Mouse (Mus musculus) heart, postnatal 0 days (tissue): Measurements from ENCODE around the gene Slc10a7. TPM values are rescaled to one million over a fixed set of nuclear protein-coding genes. Genes with fewer than 3 reads are reported as not detected.
"Not testable (repeated sequence)": the region's sequence is repeated elsewhere in the genome, so short reads cannot be mapped to it uniquely, and the experiment has no call there.

Experiments used
- ATAC-seq: fragments of 200-750 bp; cut with Nextera tagmentation; 2 replicates; pipeline ENCODE4 v1.8.0; 2017; ENCODE audit warnings: low read depth, moderate number of reproducible peaks, moderate library complexity; ENCODE audit not compliant: insufficient read depth
- DNase-seq: peaks from one replicate; pipeline ENCODE4 v3.0.0-alpha.2; 2016; ENCODE audit warnings: low spot score
- H3K27ac ChIP-seq: fragments of 300-500 bp; sonication (generic); 2 replicates; pipeline ENCODE4 v1.5.1; 2014; ENCODE audit warnings: low read depth, mild to moderate bottlenecking
- H3K27me3 ChIP-seq: fragments of 300-500 bp; sonication (generic); 2 replicates; pipeline ENCODE4 v1.6.1; 2014; ENCODE audit warnings: low read length, mixed read lengths; ENCODE audit not compliant: control insufficient read depth, insufficient read depth
- H3K36me3 ChIP-seq: fragments of 300-500 bp; sonication (generic); replicated peaks from 2 replicates; pipeline ENCODE4 v1.6.1; 2014; ENCODE audit warnings: low read length, mixed read lengths; ENCODE audit not compliant: control insufficient read depth, insufficient read depth
- H3K4me1 ChIP-seq: fragments of 300-500 bp; sonication (generic); 2 replicates; pipeline ENCODE4 v1.6.1; 2014; ENCODE audit warnings: antibody characterized with exemption; ENCODE audit not compliant: control insufficient read depth, insufficient read depth
- H3K4me2 ChIP-seq: fragments of 300-500 bp; sonication (generic); 2 replicates; pipeline ENCODE4 v1.6.1; 2014; ENCODE audit warnings: low read depth, mild to moderate bottlenecking, low read length, moderate library complexity
- H3K4me3 ChIP-seq: fragments of 300-500 bp; sonication (generic); 2 replicates; pipeline ENCODE4 v1.5.1; 2014; ENCODE audit warnings: low read depth, low read length
- H3K9ac ChIP-seq: fragments of 300-500 bp; sonication (generic); replicated peaks from 2 replicates; pipeline ENCODE4 v1.6.1; 2014; ENCODE audit warnings: low read depth, low read length, mixed read lengths
- H3K9me3 ChIP-seq: fragments of 300-500 bp; sonication (generic); replicated peaks from 2 replicates; pipeline ENCODE4 v1.6.1; 2016; ENCODE audit warnings: low read length; ENCODE audit not compliant: control insufficient read depth
- CTCF ChIP-seq: IDR thresholded peaks from 2 replicates; pipeline ENCODE4 v1.5.1; 2016; ENCODE audit warnings: antibody characterized with exemption, control low read depth, low read depth
- EP300 ChIP-seq: IDR thresholded peaks from 2 replicates; pipeline ENCODE4 v1.6.1; 2016; ENCODE audit warnings: antibody characterized with exemption, low read depth
- WGBS: fragments of 180-500 bp; shearing (Covaris S2); extraction: QIAGEN DNeasy Blood & Tissue Kit; methylation state at CpG from one replicate; pipeline ENCODE4 v1.1.7; 2014; 5-methylcytosine and 5-hydroxymethylcytosine counted together
- polyA plus RNA-seq: library from polyadenylated mRNA; unstranded; fragments of >200 nt; fragmentation: Nextera tagmentation; extraction: Ambion mirVana; gene quantifications from 2 replicates; pipeline ENCODE4 v1.2.1, GENCODE M21; 2015
- total RNA-seq: library from RNA; depleted of rRNA; stranded (reverse); fragments of >200 nt; gene quantifications from 2 replicates; pipeline ENCODE4 v1.2.3, GENCODE M21; 2014; ENCODE audit warnings: low replicate concordance

Slc10a7 gene
- total and polyA plus RNA-seq, 2 experiments from 2014 or later, result 5.3 to 11.8 TPM

DNA sequence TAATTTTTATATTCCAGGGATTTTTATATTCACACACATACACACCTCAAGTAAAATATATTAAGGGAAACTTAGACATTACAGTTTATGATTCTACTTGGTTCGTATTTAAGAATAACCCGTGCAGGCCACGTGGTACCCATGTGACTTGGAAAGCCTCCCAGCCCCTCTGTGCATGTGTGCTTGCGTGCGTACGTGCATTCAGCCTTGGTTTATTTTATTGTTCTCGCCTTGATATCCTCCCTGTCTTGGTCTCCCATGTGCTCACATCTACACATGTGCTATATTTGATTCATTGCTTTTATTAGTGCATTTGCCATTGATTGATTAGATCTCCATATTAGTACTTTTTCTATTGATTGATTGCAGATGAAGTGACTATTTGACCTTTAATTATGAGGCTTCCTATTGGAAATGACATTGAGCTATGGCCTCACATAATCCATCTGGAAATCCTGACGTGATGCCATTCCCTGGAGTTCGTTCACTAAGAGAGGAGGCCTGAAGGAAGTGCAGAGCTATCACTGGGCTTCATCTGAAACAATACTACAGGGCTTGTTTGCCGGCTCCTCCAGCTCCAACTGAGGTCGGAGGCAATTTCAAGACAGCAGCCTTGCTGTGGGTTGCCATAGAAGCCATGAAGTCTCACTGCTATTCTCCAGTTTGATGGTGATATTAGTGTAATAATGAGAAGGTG is 200.9 kb downstream of the Slc10a7 start:
- ATAC-seq (no peak), DNase-seq (no peak)
- TF ChIP-seq CTCF (no peak), EP300 (no peak)

DNA sequence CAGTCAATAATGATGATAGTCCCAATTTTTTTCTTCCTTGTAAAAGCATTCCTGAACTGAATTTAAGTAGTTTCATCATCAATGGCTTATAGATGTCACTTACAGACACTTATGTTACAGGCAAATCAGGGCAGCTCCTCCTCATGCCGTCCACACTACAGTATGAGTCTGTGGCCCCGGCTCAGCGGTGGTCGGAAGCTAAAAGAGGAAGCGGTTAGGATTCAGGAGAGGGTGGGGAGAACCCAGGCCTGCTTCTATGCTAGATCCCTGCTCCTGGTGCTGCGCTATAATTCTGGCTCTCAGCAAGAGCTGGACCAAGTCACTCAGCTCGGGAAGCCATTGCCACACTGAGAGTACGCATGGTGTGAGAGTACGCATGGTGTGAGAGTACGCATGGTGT is 201.8 kb downstream of the Slc10a7 start:
- 85% methylated on average over 10 of the region's 10 CpGs for WGBS
- Histone ChIP-seq H3K36me3 (no peaks in the 10 kb centered on the region), H3K4me2 (no peak overlapping the region), H3K27ac (no peak overlapping the region), H3K27me3 (no peaks in the 10 kb centered on the region), H3K9ac (no peak overlapping the region), H3K9me3 (no peaks in the 10 kb centered on the region), H3K4me3 (no peak overlapping the region), H3K4me1 (no peaks in the 10 kb centered on the region)
- ATAC-seq (no peak), DNase-seq (no peak)
- TF ChIP-seq CTCF (no peak), EP300 (no peak)

More for the DNA sequence above, 200.9 kb downstream of the Slc10a7 start:
- H3K36me3 ChIP-seq, result no peaks in the 10 kb centered on the region
- 0 out of 2 replicates have a peak, but pooled peaks cover 3% of the 10 kb centered on the region for H3K4me1 ChIP-seq
- H3K9me3 ChIP-seq, result no peaks in the 10 kb centered on the region
- no peak overlapping the region for H3K4me2 ChIP-seq
- H3K9ac ChIP-seq, result no peak overlapping the region
- H3K27ac ChIP-seq, result no peak overlapping the region
- 77% methylated on average over 11 of the region's 11 CpGs for WGBS
- no peaks in the 10 kb centered on the region for H3K27me3 ChIP-seq
- no peak overlapping the region for H3K4me3 ChIP-seq

DNA sequence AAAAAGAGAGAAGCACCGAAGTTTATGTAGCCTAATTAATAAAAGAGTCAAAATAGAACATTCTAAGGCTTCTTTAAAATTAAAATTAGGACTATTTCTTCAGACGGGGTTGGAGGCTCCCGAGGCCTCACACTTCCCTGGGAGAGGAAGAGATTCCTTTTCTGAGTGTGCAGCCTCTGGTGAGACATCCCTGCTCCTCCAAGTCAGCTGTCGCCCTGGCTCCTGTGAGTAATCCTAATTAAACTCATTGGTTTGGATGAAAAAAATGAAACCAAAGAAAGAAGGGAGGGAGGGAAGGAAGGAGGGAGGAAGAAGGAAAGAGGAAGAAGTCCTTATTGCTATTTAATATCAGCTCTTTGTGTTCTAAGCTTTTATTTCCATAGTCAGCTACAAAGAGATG is 205.7 kb downstream of the Slc10a7 start:
- TF ChIP-seq CTCF (no peak), EP300 (no peak)
- no peaks in the 10 kb centered on the region for H3K36me3 ChIP-seq
- no peaks in the 10 kb centered on the region for H3K27me3 ChIP-seq
- no peak overlapping the region for H3K4me3 ChIP-seq
- 67% methylated on average over 4 of the region's 4 CpGs for WGBS
- no peak overlapping the region for H3K27ac ChIP-seq
- H3K4me2 ChIP-seq, result no peak overlapping the region
- no peak overlapping the region for H3K9ac ChIP-seq
- H3K4me1 ChIP-seq, result no peaks in the 10 kb centered on the region
- H3K9me3 ChIP-seq, result 0 out of 2 replicates have a peak, but pooled peaks cover 4% of the 10 kb centered on the region
- ATAC-seq (no peak), DNase-seq (no peak)

DNA sequence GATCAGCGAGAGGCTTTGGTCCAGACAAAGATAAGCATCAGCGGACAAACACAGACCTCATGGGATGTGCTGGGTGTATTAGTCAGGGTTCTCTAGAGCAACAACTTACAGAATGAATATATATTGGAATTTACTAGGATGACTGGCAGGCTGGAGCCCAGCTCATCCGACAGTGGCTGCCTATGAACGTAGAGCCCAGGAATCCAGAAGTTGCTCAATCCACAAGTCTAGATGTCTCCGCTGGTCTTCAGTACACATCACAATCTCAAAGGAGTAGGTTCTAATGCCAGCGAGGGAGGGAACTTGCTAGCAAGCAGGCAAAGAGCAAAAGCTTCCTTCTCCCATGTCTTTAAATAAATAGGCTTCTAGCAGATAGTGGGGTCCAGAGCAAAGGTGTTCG is 207.4 kb downstream of the Slc10a7 start:
- Histone ChIP-seq H3K9me3 (0 out of 2 replicates have a peak, but pooled peaks cover 4% of the 10 kb centered on the region), H3K27me3 (no peaks in the 10 kb centered on the region), H3K9ac (no peak overlapping the region), H3K27ac (no peak overlapping the region), H3K4me3 (no peak overlapping the region), H3K36me3 (no peaks in the 10 kb centered on the region), H3K4me2 (no peak overlapping the region), H3K4me1 (no peaks in the 10 kb centered on the region)
- ATAC-seq (no peak), DNase-seq (no peak)
- TF ChIP-seq CTCF (no peak), EP300 (no peak)
- 90% methylated on average over 7 of the region's 7 CpGs for WGBS

DNA sequence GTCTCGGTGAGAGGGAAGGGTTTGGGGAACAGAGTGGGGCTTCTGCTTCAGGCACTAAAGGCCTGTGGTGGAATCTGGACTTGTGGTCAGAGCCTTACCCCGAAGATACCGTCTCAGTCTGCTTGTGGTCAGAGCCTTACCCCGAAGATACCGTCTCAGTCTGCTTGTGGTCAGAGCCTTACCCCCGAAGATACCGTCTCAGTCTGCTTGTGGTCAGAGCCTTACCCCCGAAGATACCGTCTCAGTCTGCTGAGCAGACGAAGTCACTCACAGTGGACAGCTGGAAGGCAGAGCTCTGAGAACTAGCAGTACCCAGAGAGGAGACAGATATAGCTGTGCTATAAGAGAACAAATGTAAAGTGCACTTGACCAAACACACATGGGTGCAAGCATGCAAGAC is 208.0 kb downstream of the Slc10a7 start:
- not testable (repeated sequence) for H3K36me3 ChIP-seq, H3K4me3 ChIP-seq, H3K9ac ChIP-seq, H3K4me2 ChIP-seq, DNase-seq, H3K27me3 ChIP-seq, H3K27ac ChIP-seq, H3K4me1 ChIP-seq, ATAC-seq, H3K9me3 ChIP-seq
- 79% methylated on average over 10 of the region's 10 CpGs for WGBS
